25 mouse cellular contexts compared by ENCODE assay signal in genomic region chr17:48107862-48108261, GRCm38 (mm10). TPM values are rescaled to one million over a fixed set of nuclear protein-coding genes. Genes with fewer than 3 reads are reported as not detected.
DNase-seq lines count a peak whose midpoint lies in the region; ATAC-seq and TF ChIP-seq lines count a peak whose summit lies in the region.
"Had no signal": no experiment of that assay in that cellular context is flagged by ENCODE, and none has a peak within 500 bp of the region (broad histone marks: within the 10 kb centered on the region; RNA-seq: fewer than 3 reads in every experiment).

No protein-coding gene starts in this region.

- H3K9ac ChIP-seq in liver, postnatal 0 days (replicated peaks): no peak overlapping the region
- H3K9ac ChIP-seq in heart, embryonic 12.5 days: no peak overlapping the region
- H3K9ac ChIP-seq: embryonic facial prominence, embryonic 13.5 days; hindbrain, embryonic 13.5 days; limb, embryonic 13.5 days; liver, embryonic 15.5 days had no signal

- no peak overlapping the region for H3K27ac ChIP-seq in liver, postnatal 0 days (ENCODE audit: low read depth)
- H3K27ac ChIP-seq in bone marrow, adult 2 months (ENCODE audit: control insufficient read depth, insufficient read depth, low read depth, low read length, poor library complexity): peak overlapping the region; percentile 48
- H3K27ac ChIP-seq in heart, embryonic 12.5 days (ENCODE audit: poor library complexity, severe bottlenecking): no peak overlapping the region
- H3K27ac ChIP-seq: embryonic facial prominence, embryonic 13.5 days; hindbrain, embryonic 13.5 days; kidney, postnatal 0 days; limb, embryonic 13.5 days; liver, embryonic 15.5 days had no signal

- TF ChIP-seq POLR2A in bone marrow, adult 2 months (IDR thresholded peaks at IDR 0.05; ENCODE audit: borderline replicate concordance, control insufficient read depth, low read depth, low read length): no peak

- no peak for TF ChIP-seq EP300 in liver, postnatal 0 days (IDR thresholded peaks at IDR 0.05; ENCODE audit: low read depth)

- 55% methylated on average over 6 of the region's 6 CpGs for WGBS in liver, postnatal 0 days (ENCODE audit: insufficient replicate concordance)
- 60% methylated on average over 6 of the region's 6 CpGs for WGBS in bone marrow, adult 2 months
- WGBS in heart, embryonic 12.5 days: 43% methylated on average over 6 of the region's 6 CpGs

- peak; percentile 34 for TF ChIP-seq CTCF in liver, postnatal 0 days (IDR thresholded peaks at IDR 0.05; ENCODE audit: low read depth)
- TF ChIP-seq CTCF in bone marrow, adult 2 months (IDR thresholded peaks at IDR 0.05; ENCODE audit: control insufficient read depth, insufficient read depth, low read length): no peak

- no peaks in the 10 kb centered on the region for H3K36me3 ChIP-seq in liver, postnatal 0 days (replicated peaks; ENCODE audit: insufficient read depth, low read length)
- H3K36me3 ChIP-seq in heart, embryonic 12.5 days: no peaks in the 10 kb centered on the region
- H3K36me3 ChIP-seq: embryonic facial prominence, embryonic 13.5 days; hindbrain, embryonic 13.5 days; limb, embryonic 13.5 days; liver, embryonic 15.5 days had no signal

- H3K4me2 ChIP-seq in liver, postnatal 0 days (ENCODE audit: low read depth, low read length): no peak overlapping the region
- no peak overlapping the region for H3K4me2 ChIP-seq in heart, embryonic 12.5 days
- H3K4me2 ChIP-seq: embryonic facial prominence, embryonic 13.5 days; hindbrain, embryonic 13.5 days; limb, embryonic 13.5 days; liver, embryonic 15.5 days had no signal

- peak; percentile 19; the same call in 1 of the 2 replicates for ATAC-seq in liver, postnatal 0 days
- ATAC-seq in monocyte, adult 5-6 weeks (replicated peaks; ENCODE audit: insufficient number of reproducible peaks, low FRiP score, low TSS enrichment, poor library complexity, severe bottlenecking): no peak
- no peak for ATAC-seq in heart, embryonic 12.5 days (ENCODE audit: insufficient number of reproducible peaks, low FRiP score)
- ATAC-seq: intestine, embryonic 16.5 days; Patski had no signal

- DNase-seq in adrenal gland, postnatal 10 days: peak; percentile 7
- DNase-seq in adrenal gland, postnatal 36 days: no peak
- DNase-seq in liver, postnatal 0 days: peak; percentile 27
- DNase-seq in liver (no peak), A20 (ENCODE audit: low read depth, low spot score) (peak; percentile 90)
- DNase-seq: cerebellum, adult 2 months; gastrocnemius, postnatal 25 days; heart, postnatal 10 days; layer of hippocampus, adult 9-11 months; retina, postnatal 1 day had no signal

- no peak overlapping the region for H3K4me3 ChIP-seq in liver, postnatal 0 days (ENCODE audit: low read depth, low read length)
- no peak overlapping the region for H3K4me3 ChIP-seq in bone marrow, adult 2 months (replicated peaks; ENCODE audit: control insufficient read depth, low read depth, low read length)
- H3K4me3 ChIP-seq in heart, embryonic 12.5 days: no peak overlapping the region
- H3K4me3 ChIP-seq: embryonic facial prominence, embryonic 13.5 days; hindbrain, embryonic 13.5 days; limb, embryonic 13.5 days; liver, embryonic 15.5 days had no signal

- H3K9me3 ChIP-seq in liver, postnatal 0 days (ENCODE audit: low read length): no peaks in the 10 kb centered on the region
- no peaks in the 10 kb centered on the region for H3K9me3 ChIP-seq in heart, embryonic 12.5 days (replicated peaks)
- H3K9me3 ChIP-seq: embryonic facial prominence, embryonic 13.5 days; hindbrain, embryonic 13.5 days; limb, embryonic 13.5 days; liver, embryonic 15.5 days had no signal

- peaks cover 3% of the 10 kb centered on the region; the same call in 1 of the 2 replicates for H3K4me1 ChIP-seq in liver, postnatal 0 days (ENCODE audit: insufficient read depth)
- peaks cover 2% of the 10 kb centered on the region for H3K4me1 ChIP-seq in bone marrow, adult 2 months (ENCODE audit: control insufficient read depth, insufficient read depth, low read length)
- H3K4me1 ChIP-seq in heart, embryonic 12.5 days (replicated peaks): no peaks in the 10 kb centered on the region
- H3K4me1 ChIP-seq: embryonic facial prominence, embryonic 13.5 days; hindbrain, embryonic 13.5 days; limb, embryonic 13.5 days; liver, embryonic 15.5 days had no signal

- H3K27me3 ChIP-seq in liver, postnatal 0 days (ENCODE audit: insufficient read depth, low read length): no peaks in the 10 kb centered on the region
- peaks cover 3% of the 10 kb centered on the region; the same call in 1 of the 2 replicates for H3K27me3 ChIP-seq in heart, embryonic 12.5 days (replicated peaks)
- H3K27me3 ChIP-seq: embryonic facial prominence, embryonic 13.5 days; hindbrain, embryonic 13.5 days; limb, embryonic 13.5 days; liver, embryonic 15.5 days; Patski had no signal

RNA-seq across cellular contexts. Expression of gene 1700067P10Rik, which starts 18.7 kb away (rescaled TPM):
- not detected for total RNA-seq in adrenal gland, postnatal 10 days (2021)
- total RNA-seq in adrenal gland, postnatal 36 days (2021): not detected
- polyA plus RNA-seq in liver, postnatal 0 days (2015; fragmentation: Nextera tagmentation; extraction: Ambion mirVana): not detected in 2 replicates
- not detected in 2 replicates for polyA plus RNA-seq in bone marrow, adult 2 months (2011; ENCODE audit: insufficient read depth, insufficient read length, low replicate concordance, missing spikeins)
- total RNA-seq in monocyte, adult 5-6 weeks (2017): not detected in 3 replicates
- polyA plus RNA-seq in heart, embryonic 12.5 days (2016; fragmentation: Nextera tagmentation; extraction: Ambion mirVana): not detected in 2 replicates
- total RNA-seq: gastrocnemius, postnatal 25 days; heart, postnatal 10 days; megakaryocyte-erythroid progenitor cell, adult 5-6 weeks had no signal
- polyA plus RNA-seq: brain, embryonic 14.5 days; embryonic facial prominence, embryonic 13.5 days; intestine, embryonic 16.5 days; kidney, postnatal 0 days; limb, embryonic 13.5 days; liver, embryonic 15.5 days; Patski; stomach, embryonic 16.5 days had no signal

RNA-seq across cellular contexts. Expression of gene 9830107B12Rik, which starts 38.2 kb away (rescaled TPM):
- total RNA-seq in adrenal gland, postnatal 10 days (2021): under 1 TPM; 0.27 to 0.45 TPM
- total RNA-seq in adrenal gland, postnatal 36 days (2021): not detected
- 1.1 and 1.4 TPM in 2 replicates for polyA plus RNA-seq in liver, postnatal 0 days (2015; fragmentation: Nextera tagmentation; extraction: Ambion mirVana)
- polyA plus RNA-seq in bone marrow, adult 2 months (2011; ENCODE audit: insufficient read depth, insufficient read length, low replicate concordance, missing spikeins): 4.3 and 10.2 TPM in 2 replicates
- total RNA-seq in monocyte, adult 5-6 weeks (2017): 1.1 to 8.9 TPM (median 6.9 TPM) in 3 replicates
- not detected in 2 replicates for polyA plus RNA-seq in heart, embryonic 12.5 days (2016; fragmentation: Nextera tagmentation; extraction: Ambion mirVana)
- total RNA-seq: gastrocnemius, postnatal 25 days; heart, postnatal 10 days; megakaryocyte-erythroid progenitor cell, adult 5-6 weeks had no signal
- polyA plus RNA-seq: brain, embryonic 14.5 days; cerebellum, adult 2 months; cortical plate, adult 2 months; embryonic facial prominence, embryonic 13.5 days; frontal cortex, adult 2 months; hindbrain, embryonic 13.5 days; intestine, embryonic 16.5 days; kidney, postnatal 0 days; limb, embryonic 13.5 days; Patski had no signal

RNA-seq across cellular contexts. Expression of gene A530064D06Rik, which starts 59.2 kb away (rescaled TPM):
- total RNA-seq in adrenal gland, postnatal 10 days (2021): under 1 TPM; 0.24 to 0.33 TPM
- total RNA-seq in adrenal gland, postnatal 36 days (2021): not detected
- polyA plus RNA-seq in liver, postnatal 0 days (2015; fragmentation: Nextera tagmentation; extraction: Ambion mirVana): 1.6 and 1.7 TPM in 2 replicates
- polyA plus RNA-seq in bone marrow, adult 2 months (2011; ENCODE audit: insufficient read depth, insufficient read length, low replicate concordance, missing spikeins): 3.3 and 8.2 TPM in 2 replicates
- 13.9 to 32.4 TPM (median 28.1 TPM) in 3 replicates for total RNA-seq in monocyte, adult 5-6 weeks (2017)
- not detected in 2 replicates for polyA plus RNA-seq in heart, embryonic 12.5 days (2016; fragmentation: Nextera tagmentation; extraction: Ambion mirVana)
- total RNA-seq: gastrocnemius, postnatal 25 days; heart, postnatal 10 days; megakaryocyte-erythroid progenitor cell, adult 5-6 weeks had no signal
- polyA plus RNA-seq: cortical plate, adult 2 months; embryonic facial prominence, embryonic 13.5 days; frontal cortex, adult 2 months; hindbrain, embryonic 13.5 days had no signal

Comparison
In these comparisons a context has a peak if more than half of its experiments do, and no peak if none do; other contexts are left out.
1. DNase-seq: peak in adrenal gland, postnatal 10 days (single experiment), liver, postnatal 0 days (single experiment) and A20 (single experiment); none in adrenal gland, postnatal 36 days (0 of 2) and liver (single experiment).
2. RNA of gene A530064D06Rik, which starts 59.2 kb away (total RNA-seq): 13.9 to 32.4 TPM in monocyte, adult 5-6 weeks; 0.24 to 0.33 TPM in adrenal gland, postnatal 10 days and not detected in adrenal gland, postnatal 36 days; every median in the first group is over 10 times any median in the second.